Comparison of ENCODE assay signal across 8 mouse cellular contexts in the genomic region with DNA sequence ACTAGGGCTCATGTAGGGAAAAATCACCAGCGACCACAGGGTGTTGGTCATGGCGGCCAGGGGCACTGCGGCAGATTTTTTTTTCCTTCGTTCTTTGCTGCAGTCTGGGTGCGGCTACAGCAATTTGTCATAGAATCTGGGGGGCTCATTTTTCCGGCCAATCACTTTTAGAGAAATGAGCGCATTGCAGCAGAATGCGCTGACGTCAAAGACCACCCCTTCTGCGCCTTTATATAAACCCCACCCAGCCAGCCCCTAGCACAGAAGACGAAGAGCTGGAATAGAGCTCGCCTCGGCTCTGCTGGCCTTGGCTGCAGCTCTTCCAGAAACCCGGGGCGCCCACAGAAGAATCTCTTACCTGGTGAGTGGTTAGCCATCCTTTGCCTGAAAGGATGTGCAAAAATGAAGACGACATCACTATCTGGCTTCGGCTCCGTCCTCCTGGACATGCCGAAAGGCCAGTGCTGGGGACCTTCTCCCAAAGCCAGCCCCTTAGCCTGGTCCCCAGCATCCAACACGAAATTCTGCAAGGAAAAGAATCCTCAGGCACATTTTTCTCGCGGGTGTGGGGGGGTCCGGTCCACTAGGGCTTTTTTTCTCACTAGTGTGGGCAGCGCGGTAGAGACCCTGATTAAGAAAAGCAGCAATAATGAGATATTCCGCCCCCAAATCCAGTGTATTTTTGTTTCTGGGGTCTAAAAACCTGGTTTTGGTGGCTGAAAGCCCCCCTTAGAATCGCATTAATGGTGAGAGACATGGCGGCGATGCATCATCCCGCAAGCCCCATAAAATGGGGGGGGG. TPM values are rescaled to one million over a fixed set of nuclear protein-coding genes. Genes with fewer than 3 reads are reported as not detected.
A peak's percentile ranks its signal among the peaks of the same experiment; 100 is the strongest.
DNase-seq lines count a peak whose midpoint lies in the region; ATAC-seq lines count a peak whose summit lies in the region.

No protein-coding gene starts in this region.

- H3K4me3 ChIP-seq in lung, embryonic 16.5 days (ENCODE audit: low read length) = peak overlapping the region; percentile 54
- H3K4me3 ChIP-seq in embryonic facial prominence, embryonic 10.5 days = peak overlapping the region; percentile 59
- H3K4me3 ChIP-seq in intestine, embryonic 15.5 days (replicated peaks) = peak overlapping the region; percentile 49
- peak overlapping the region; percentile 46 for H3K4me3 ChIP-seq in liver, embryonic 13.5 days (replicated peaks)

- 0 out of 2 replicates have a peak, but pooled peaks cover 2% of the 10 kb centered on the region for H3K4me1 ChIP-seq in lung, embryonic 16.5 days (replicated peaks; ENCODE audit: control insufficient read depth, insufficient read depth, low read length)
- peaks cover 22% of the 10 kb centered on the region for H3K4me1 ChIP-seq in embryonic facial prominence, embryonic 10.5 days
- 0 out of 2 replicates have a peak, but pooled peaks cover under 1% of the 10 kb centered on the region for H3K4me1 ChIP-seq in intestine, embryonic 15.5 days (replicated peaks)
- 0 out of 2 replicates have a peak, but pooled peaks cover 4% of the 10 kb centered on the region for H3K4me1 ChIP-seq in liver, embryonic 13.5 days (replicated peaks)

- no peaks in the 10 kb centered on the region for H3K27me3 ChIP-seq in lung, embryonic 16.5 days (ENCODE audit: control insufficient read depth, insufficient read depth, low read depth, low read length)
- H3K27me3 ChIP-seq in embryonic facial prominence, embryonic 10.5 days (replicated peaks; ENCODE audit: low read depth, poor library complexity, severe bottlenecking) = peaks cover 8% of the 10 kb centered on the region; the same call in 1 of the 2 replicates
- H3K27me3 ChIP-seq in intestine, embryonic 15.5 days (replicated peaks) = no peaks in the 10 kb centered on the region
- H3K27me3 ChIP-seq in liver, embryonic 13.5 days = peaks cover 30% of the 10 kb centered on the region

- 46% methylated on average over 30 of the region's 30 CpGs for WGBS in lung, embryonic 16.5 days
- 45% methylated on average over 30 of the region's 30 CpGs for WGBS in embryonic facial prominence, embryonic 10.5 days
- WGBS in intestine, embryonic 15.5 days = 52% methylated on average over 30 of the region's 30 CpGs
- 39% methylated on average over 30 of the region's 30 CpGs for WGBS in liver, embryonic 13.5 days (ENCODE audit: insufficient replicate concordance)

- H3K36me3 ChIP-seq in lung, embryonic 16.5 days (ENCODE audit: control insufficient read depth, insufficient read depth, low read length) = peaks cover 7% of the 10 kb centered on the region
- peaks cover 39% of the 10 kb centered on the region for H3K36me3 ChIP-seq in embryonic facial prominence, embryonic 10.5 days (replicated peaks)
- H3K36me3 ChIP-seq in intestine, embryonic 15.5 days = no peaks in the 10 kb centered on the region
- H3K36me3 ChIP-seq in liver, embryonic 13.5 days = peaks cover 4% of the 10 kb centered on the region; the same call in 1 of the 2 replicates

- intact Hi-C loops in gastrocnemius, postnatal 36 days (cut with DNase I) = no loop called here

- peak overlapping the region; percentile 70 for H3K9ac ChIP-seq in lung, embryonic 16.5 days (ENCODE audit: low read length)
- H3K9ac ChIP-seq in intestine, embryonic 15.5 days = peak overlapping the region; percentile 57
- peak overlapping the region; percentile 55 for H3K9ac ChIP-seq in liver, embryonic 13.5 days

- DNase-seq in lung, adult 18-20 months = no peak
- DNase-seq in embryonic facial prominence, embryonic 10.5 days (ENCODE audit: low spot score) = peak; percentile 77
- peak; percentile 30 to 37 for DNase-seq in gastrocnemius, postnatal 36 days
- no peak for DNase-seq in liver, embryonic 13.5 days
- peak; percentile 72 to 75 for DNase-seq in right cerebral cortex, adult 2 months (ENCODE audit: low spot score in 2 of 2)
- DNase-seq in spleen, postnatal 4 days (ENCODE audit: low spot score in 2 of 2) = no peak

- peaks cover 43% of the 10 kb centered on the region for H3K9me3 ChIP-seq in lung, embryonic 16.5 days (ENCODE audit: control insufficient read depth, low read length)
- H3K9me3 ChIP-seq in embryonic facial prominence, embryonic 10.5 days = peaks cover 64% of the 10 kb centered on the region
- H3K9me3 ChIP-seq in intestine, embryonic 15.5 days = peaks cover 14% of the 10 kb centered on the region; the same call in 1 of the 2 replicates
- H3K9me3 ChIP-seq in liver, embryonic 13.5 days (replicated peaks) = peaks cover 21% of the 10 kb centered on the region

- peak overlapping the region; percentile 53 for H3K27ac ChIP-seq in lung, embryonic 16.5 days (ENCODE audit: low read length)
- peak overlapping the region; percentile 81 for H3K27ac ChIP-seq in embryonic facial prominence, embryonic 10.5 days (replicated peaks)
- H3K27ac ChIP-seq in intestine, embryonic 15.5 days = peak overlapping the region; percentile 56; the same call in 1 of the 2 replicates
- peak overlapping the region; percentile 64 for H3K27ac ChIP-seq in liver, embryonic 13.5 days

- peak; percentile 81 for ATAC-seq in lung, embryonic 16.5 days (ENCODE audit: low read depth)
- peak; percentile 63 for ATAC-seq in intestine, embryonic 15.5 days
- ATAC-seq in liver, embryonic 13.5 days (ENCODE audit: low read depth) = no peak

- peak overlapping the region; percentile 57 for H3K4me2 ChIP-seq in lung, embryonic 16.5 days (ENCODE audit: low read depth, low read length)
- peak overlapping the region; percentile 53 for H3K4me2 ChIP-seq in intestine, embryonic 15.5 days (replicated peaks)
- no peak overlapping the region for H3K4me2 ChIP-seq in liver, embryonic 13.5 days

RNA-seq across cellular contexts. Expression of a gene that starts 59.2 kb away (rescaled TPM):
- 1.0 and 1.6 TPM in 2 replicates for polyA plus RNA-seq in lung, embryonic 16.5 days (2015; fragmentation: Nextera tagmentation; extraction: Ambion mirVana)
- 0.87 and 0.88 TPM in 2 replicates for polyA plus RNA-seq in embryonic facial prominence, embryonic 10.5 days (2016; fragmentation: Nextera tagmentation; extraction: Ambion mirVana)
- total RNA-seq in gastrocnemius, postnatal 36 days (2021) = not detected
- 1.1 and 1.4 TPM in 2 replicates for polyA plus RNA-seq in intestine, embryonic 15.5 days (2015; fragmentation: Nextera tagmentation; extraction: Ambion mirVana)
- 0.58 and 0.74 TPM in 2 replicates for polyA plus RNA-seq in liver, embryonic 13.5 days (2015; fragmentation: Nextera tagmentation; extraction: Ambion mirVana)

Comparison
In these comparisons a context has a peak if more than half of its experiments do, and no peak if none do; other contexts are left out.
1. DNase-seq: peak in embryonic facial prominence, embryonic 10.5 days (single experiment), gastrocnemius, postnatal 36 days (2 of 2) and right cerebral cortex, adult 2 months (2 of 2); none in lung, adult 18-20 months (0 of 2), liver, embryonic 13.5 days (single experiment) and spleen, postnatal 4 days (0 of 2).
2. Peak in every context shown above with its lines, with median percentiles within 50 percentile points of each other: H3K27ac ChIP-seq, H3K4me3 ChIP-seq and H3K9ac ChIP-seq.